Mouse (Mus musculus): ENCODE results near the gene Trim3. TPM values are rescaled to one million over a fixed set of nuclear protein-coding genes. Genes with fewer than 3 reads are reported as not detected.

Gene Trim3
- polyA plus RNA-seq, 1 experiment = 66.9 TPM

DNA sequence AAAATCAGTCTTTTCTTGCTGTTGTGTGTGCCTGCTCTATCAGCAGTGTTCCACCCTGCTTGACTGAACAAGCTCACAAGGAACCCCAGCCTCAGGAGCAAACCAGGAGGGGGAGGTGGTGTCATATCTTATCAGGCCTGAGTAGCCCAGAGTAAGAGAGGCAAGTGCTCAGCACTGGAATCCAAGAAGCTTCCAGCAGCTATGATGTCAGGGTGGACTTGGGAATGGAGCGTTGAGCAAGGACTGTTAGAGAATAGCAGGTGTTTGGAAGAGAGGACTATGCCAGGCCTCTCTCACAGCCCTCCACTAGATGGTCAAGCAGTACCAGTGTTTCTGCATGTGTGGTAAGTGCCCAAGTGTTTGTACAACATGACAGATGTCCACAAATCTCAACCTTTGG lies 17.7 kb downstream of the Trim3 start:
- Histone ChIP-seq H3K4me1 (ENCODE audit: control insufficient read depth, insufficient read depth, low read length) (no peaks in the 10 kb centered on the region), H3K4me3 (ENCODE audit: insufficient read depth, low read length) (no peak overlapping the region), H3K27ac (ENCODE audit: insufficient read depth, low read depth, low read length) (no peak overlapping the region)
- TF ChIP-seq POLR2A (IDR thresholded peaks at IDR 0.05; ENCODE audit: borderline replicate concordance, low read depth, low read length) (no peak), CTCF (IDR thresholded peaks at IDR 0.05; ENCODE audit: low read depth, low read length) (no peak)

DNA sequence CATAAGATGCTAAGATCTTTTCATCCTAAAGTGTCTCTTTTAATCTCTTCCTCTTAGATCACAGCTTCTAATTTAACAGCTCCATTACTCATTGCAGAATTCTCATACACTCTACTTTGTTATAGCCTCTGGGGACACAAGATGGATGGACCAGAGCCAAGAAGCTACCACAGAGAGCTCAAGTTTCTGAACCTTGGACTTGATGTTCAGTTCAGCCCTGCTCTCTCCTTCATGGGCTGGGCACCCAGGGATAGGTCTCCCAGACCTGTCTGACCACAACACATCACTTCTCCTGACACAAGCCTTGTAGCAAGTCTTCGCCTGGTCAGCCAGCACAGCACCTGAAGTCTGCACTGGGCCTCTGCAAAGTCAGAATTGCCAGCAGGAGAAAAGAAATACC lies 19.0 kb downstream of the Trim3 start:
- Histone ChIP-seq H3K27ac (ENCODE audit: insufficient read depth, low read depth, low read length) (no peak overlapping the region), H3K4me3 (ENCODE audit: insufficient read depth, low read length) (no peak overlapping the region), H3K4me1 (ENCODE audit: control insufficient read depth, insufficient read depth, low read length) (peaks cover 3% of the 10 kb centered on the region)
- TF ChIP-seq POLR2A (IDR thresholded peaks at IDR 0.05; ENCODE audit: borderline replicate concordance, low read depth, low read length) (no peak), CTCF (IDR thresholded peaks at IDR 0.05; ENCODE audit: low read depth, low read length) (no peak)

DNA sequence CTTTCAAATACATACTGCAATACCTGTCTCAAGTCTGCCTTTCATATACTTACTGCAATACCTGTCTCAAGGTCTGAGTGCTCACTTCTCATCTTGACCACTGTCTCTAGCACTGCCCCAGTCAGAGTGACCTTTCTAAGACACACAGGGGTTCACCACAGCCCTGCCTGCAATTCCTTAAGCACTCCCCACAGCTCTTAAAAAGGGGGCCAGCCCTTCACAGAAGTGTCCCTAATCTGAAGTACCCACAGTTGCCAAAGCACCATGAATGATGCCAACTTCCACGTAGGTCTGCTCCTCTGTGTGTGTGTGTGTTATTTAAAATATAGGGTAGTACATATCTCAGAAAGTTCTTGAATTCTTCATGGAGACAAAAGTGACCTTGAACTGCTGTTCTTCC lies 21.6 kb downstream of the Trim3 start:
- Histone ChIP-seq H3K4me3 (ENCODE audit: insufficient read depth, low read length) (no peak overlapping the region), H3K27ac (ENCODE audit: insufficient read depth, low read depth, low read length) (no peak overlapping the region), H3K4me1 (ENCODE audit: control insufficient read depth, insufficient read depth, low read length) (peaks cover 17% of the 10 kb centered on the region)
- no peak for TF ChIP-seq POLR2A (IDR thresholded peaks at IDR 0.05; ENCODE audit: borderline replicate concordance, low read depth, low read length)
- no peak for TF ChIP-seq CTCF (IDR thresholded peaks at IDR 0.05; ENCODE audit: low read depth, low read length)

DNA sequence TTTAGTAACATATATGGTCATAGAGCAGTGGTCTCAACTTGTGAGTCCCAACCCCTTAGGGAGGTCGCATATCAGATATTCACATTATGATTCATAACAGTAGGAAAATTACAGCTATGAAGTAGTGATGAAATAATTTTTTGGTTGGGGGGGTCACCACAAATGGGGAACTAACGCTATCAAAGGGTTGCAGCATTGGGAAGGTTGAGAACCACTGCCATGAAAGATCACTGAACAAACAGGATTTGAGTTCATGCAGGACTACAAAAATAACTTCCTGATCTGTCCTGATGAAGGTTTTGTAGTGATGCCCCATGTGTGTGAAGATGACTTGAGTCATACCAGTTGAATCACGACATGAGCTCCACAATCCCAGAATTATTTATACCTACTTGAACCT lies 24.9 kb downstream of the Trim3 start:
- H3K4me3 ChIP-seq (ENCODE audit: insufficient read depth, low read length) = no peak overlapping the region
- H3K27ac ChIP-seq (ENCODE audit: insufficient read depth, low read depth, low read length) = no peak overlapping the region
- peaks cover 17% of the 10 kb centered on the region for H3K4me1 ChIP-seq (ENCODE audit: control insufficient read depth, insufficient read depth, low read length)
- TF ChIP-seq POLR2A (IDR thresholded peaks at IDR 0.05; ENCODE audit: borderline replicate concordance, low read depth, low read length) (no peak), CTCF (IDR thresholded peaks at IDR 0.05; ENCODE audit: low read depth, low read length) (no peak)

DNA sequence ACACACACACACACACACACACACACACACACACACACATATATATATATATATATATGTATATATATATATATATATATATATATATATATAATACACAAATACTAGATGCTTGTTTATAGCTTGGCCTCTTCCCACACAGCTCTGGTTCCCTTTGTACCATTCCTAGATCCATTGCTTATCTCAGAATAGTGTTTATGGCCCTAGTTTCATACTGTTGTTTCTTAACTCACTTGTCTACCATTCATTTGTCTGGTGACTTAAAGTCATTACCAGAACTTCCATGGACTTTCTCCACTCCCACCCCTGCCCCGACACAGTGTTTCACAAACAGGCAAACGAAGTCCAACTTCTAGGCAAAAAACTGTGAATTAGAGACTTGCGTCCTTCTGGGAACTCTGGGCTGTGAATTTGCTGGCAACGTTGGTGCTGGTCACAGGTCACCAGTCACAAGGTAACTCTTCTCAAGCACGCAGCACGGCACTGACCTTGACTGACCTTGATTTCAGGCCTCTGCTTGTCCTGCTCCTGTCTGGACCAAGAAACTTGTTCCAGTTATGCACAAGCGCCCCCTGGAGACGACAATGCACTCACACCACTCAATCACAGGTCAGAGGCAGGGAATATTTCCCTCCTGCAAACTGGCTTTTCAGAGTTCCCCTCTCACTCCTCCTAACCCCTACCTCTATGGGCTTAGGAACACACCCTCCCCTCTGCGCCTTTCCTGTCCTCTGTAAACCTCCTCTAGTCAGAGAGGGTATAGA lies 30.3 kb downstream of the Trim3 start:
- Histone ChIP-seq H3K4me3 (ENCODE audit: insufficient read depth, low read length) (no peak overlapping the region), H3K4me1 (ENCODE audit: control insufficient read depth, insufficient read depth, low read length) (peaks cover 5% of the 10 kb centered on the region; the same call in 1 of the 2 replicates), H3K27ac (ENCODE audit: insufficient read depth, low read depth, low read length) (no peak overlapping the region)
- TF ChIP-seq POLR2A (IDR thresholded peaks at IDR 0.05; ENCODE audit: borderline replicate concordance, low read depth, low read length) (no peak), CTCF (IDR thresholded peaks at IDR 0.05; ENCODE audit: low read depth, low read length) (peak; percentile 73)

DNA sequence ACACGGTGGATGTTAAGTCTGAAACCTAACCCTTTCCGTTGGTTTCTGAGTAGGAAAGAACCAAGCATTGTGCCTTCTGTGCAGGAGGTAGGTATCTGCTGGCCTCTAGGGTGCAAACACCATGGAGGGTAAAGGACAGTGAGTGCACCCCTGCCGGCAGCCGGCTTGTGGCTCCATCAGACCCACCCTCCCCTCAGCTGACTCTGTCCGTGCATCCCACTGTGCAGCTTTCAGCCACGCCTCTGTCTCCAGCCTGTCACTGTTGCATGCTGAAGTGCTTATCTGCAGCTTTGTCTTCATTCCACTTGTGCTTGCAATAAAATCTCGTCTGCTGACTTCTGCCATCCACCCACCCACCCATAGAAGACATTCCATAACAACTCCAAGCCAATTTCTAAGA lies 43.3 kb downstream of the Trim3 start:
- no peak overlapping the region for H3K27ac ChIP-seq (ENCODE audit: insufficient read depth, low read depth, low read length)
- no peak for TF ChIP-seq CTCF (IDR thresholded peaks at IDR 0.05; ENCODE audit: low read depth, low read length)
- TF ChIP-seq POLR2A (IDR thresholded peaks at IDR 0.05; ENCODE audit: borderline replicate concordance, low read depth, low read length) = no peak
- H3K4me3 ChIP-seq (ENCODE audit: insufficient read depth, low read length) = no peak overlapping the region
- peaks cover 9% of the 10 kb centered on the region for H3K4me1 ChIP-seq (ENCODE audit: control insufficient read depth, insufficient read depth, low read length)

DNA sequence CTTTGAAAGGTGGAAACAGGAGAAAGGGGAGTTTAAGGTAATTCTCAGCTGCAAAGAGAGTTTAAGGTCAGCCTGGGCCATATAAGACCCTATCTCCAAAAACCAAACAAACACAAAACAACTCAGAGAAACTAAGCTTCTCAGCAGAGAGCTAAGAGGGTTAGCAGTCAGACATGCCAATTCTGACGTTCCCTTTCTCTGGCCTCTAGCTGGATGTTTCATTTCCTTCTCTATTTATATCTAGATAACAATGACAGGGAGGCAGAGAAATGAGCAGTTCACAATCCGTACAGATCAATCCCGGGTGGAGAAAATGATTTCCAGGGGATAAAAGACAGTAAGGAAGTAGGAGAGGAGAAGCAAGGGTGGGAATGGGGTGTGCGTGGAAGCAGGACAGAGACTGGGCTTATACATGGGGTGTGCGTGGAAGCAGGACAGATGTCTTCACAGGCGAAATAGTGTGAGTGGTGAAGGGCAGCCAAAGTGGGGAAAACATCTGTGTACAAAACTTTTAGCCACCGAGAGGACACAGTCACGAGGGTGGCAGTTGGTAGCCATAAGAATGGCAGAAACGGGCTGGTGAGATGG lies 45.0 kb downstream of the Trim3 start:
- H3K4me3 ChIP-seq (ENCODE audit: insufficient read depth, low read length) = no peak overlapping the region
- no peak overlapping the region for H3K27ac ChIP-seq (ENCODE audit: insufficient read depth, low read depth, low read length)
- TF ChIP-seq CTCF (IDR thresholded peaks at IDR 0.05; ENCODE audit: low read depth, low read length) = no peak
- no peak for TF ChIP-seq POLR2A (IDR thresholded peaks at IDR 0.05; ENCODE audit: borderline replicate concordance, low read depth, low read length)
- peaks cover 9% of the 10 kb centered on the region for H3K4me1 ChIP-seq (ENCODE audit: control insufficient read depth, insufficient read depth, low read length)

DNA sequence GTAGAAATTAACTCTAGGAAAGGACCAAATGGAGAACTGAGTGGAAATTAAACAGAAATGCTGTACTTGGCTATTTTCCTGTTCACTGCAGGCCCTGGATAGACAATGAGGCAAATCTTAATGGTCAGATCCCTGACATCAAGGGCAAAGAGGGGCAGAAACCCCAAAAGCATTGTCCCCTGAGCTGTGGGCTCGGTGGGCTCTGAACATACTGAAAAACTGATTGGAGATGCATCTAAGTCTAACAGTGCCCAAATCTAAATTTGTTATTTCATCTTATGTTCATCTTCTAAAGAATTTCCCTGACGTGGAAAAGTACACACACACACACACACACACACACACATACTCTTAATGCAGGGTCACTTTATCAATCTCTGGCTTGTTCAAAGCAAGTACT lies 51.4 kb downstream of the Trim3 start:
- Histone ChIP-seq H3K4me3 (ENCODE audit: insufficient read depth, low read length) (no peak overlapping the region), H3K27ac (ENCODE audit: insufficient read depth, low read depth, low read length) (no peak overlapping the region), H3K4me1 (ENCODE audit: control insufficient read depth, insufficient read depth, low read length) (no peaks in the 10 kb centered on the region)
- no peak for TF ChIP-seq CTCF (IDR thresholded peaks at IDR 0.05; ENCODE audit: low read depth, low read length)
- no peak for TF ChIP-seq POLR2A (IDR thresholded peaks at IDR 0.05; ENCODE audit: borderline replicate concordance, low read depth, low read length)

DNA sequence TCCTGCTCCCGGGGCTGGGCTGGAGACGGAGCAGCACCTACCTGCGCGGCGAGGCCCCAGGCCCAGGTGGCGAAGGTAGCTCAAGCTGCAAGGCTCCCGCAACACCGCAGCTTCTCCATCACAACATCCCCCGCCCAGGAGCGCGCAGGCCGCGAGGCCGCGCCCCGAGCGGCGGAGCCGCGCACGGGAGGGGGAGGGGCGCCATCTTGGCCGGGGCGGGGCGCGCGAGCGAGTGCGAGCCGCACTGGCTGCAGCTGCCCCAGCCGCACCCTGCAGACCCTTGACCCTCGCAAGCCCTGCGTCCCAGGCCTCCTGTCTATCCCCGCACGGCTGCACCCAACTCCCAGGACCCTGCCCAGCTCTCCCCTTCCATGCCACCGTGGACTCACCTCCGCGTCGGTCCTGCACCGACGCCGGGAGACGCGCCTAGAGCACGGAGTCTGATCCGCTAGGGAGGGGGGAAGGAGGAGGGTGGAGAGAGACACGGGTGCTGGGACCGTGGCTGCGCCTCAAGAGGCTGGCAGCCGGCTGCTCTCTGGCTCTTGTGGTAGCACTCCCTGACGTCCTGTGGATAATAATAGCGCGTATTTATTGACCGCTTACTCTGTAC lies 52.2 kb downstream of the Trim3 start, which contains the start of gene Apbb1:
Gene Apbb1 (minus strand): TSS at position 560 of the 610 bp plus-strand sequence.
- no peak for TF ChIP-seq POLR2A (IDR thresholded peaks at IDR 0.05; ENCODE audit: borderline replicate concordance, low read depth, low read length)
- no peak for TF ChIP-seq CTCF (IDR thresholded peaks at IDR 0.05; ENCODE audit: low read depth, low read length)
- peak within 1 kb of the TSS; percentile 62 for H3K4me3 ChIP-seq (ENCODE audit: insufficient read depth, low read length)
- H3K4me1 ChIP-seq (ENCODE audit: control insufficient read depth, insufficient read depth, low read length) = no peaks in the 10 kb centered on the region
- H3K27ac ChIP-seq (ENCODE audit: insufficient read depth, low read depth, low read length) = no peak within 1 kb of the TSS

DNA sequence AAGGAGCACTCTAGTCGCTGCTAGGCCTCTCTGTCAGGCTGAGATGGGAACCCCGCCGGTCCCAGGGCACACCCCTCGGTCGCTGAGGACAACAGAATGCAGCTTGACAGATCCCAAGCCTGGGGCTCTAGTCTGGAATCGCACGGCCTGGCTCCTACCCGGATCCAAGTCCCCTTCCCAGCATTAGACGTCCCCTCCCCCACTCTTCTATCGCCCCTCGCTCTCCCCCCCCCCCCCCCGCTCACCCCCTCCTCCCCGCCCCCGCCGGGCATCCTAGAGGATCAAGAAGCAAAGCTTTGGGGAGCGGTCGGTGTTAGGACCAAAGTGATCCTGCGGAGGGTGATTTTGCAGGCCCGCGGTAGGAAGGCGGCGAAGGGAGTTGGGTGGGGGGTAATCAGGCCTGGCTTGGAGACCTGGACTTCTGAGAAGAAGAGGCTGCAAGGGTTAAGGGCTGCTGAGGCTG lies 52.7 kb downstream of the Trim3 start:
- Histone ChIP-seq H3K4me3 (ENCODE audit: insufficient read depth, low read length) (peak overlapping the region; percentile 62), H3K4me1 (ENCODE audit: control insufficient read depth, insufficient read depth, low read length) (no peaks in the 10 kb centered on the region), H3K27ac (ENCODE audit: insufficient read depth, low read depth, low read length) (no peak overlapping the region)
- TF ChIP-seq CTCF (IDR thresholded peaks at IDR 0.05; ENCODE audit: low read depth, low read length) (no peak), POLR2A (IDR thresholded peaks at IDR 0.05; ENCODE audit: borderline replicate concordance, low read depth, low read length) (no peak)
